Mouse (Mus musculus) heart, embryonic 11.5 days (tissue): ENCODE data around the gene Gm43064. TPM values are rescaled to one million over a fixed set of nuclear protein-coding genes. Genes with fewer than 3 reads are reported as not detected.
"Not testable (repeated sequence)": the region's sequence is repeated elsewhere in the genome, so short reads cannot be mapped to it uniquely, and the experiment has no call there.

Source experiments
- ATAC-seq: fragments of 200-750 bp; cut with Nextera tagmentation; replicated peaks from 2 replicates; pipeline ENCODE4 v1.8.0; 2017; ENCODE audit warnings: moderate library complexity; ENCODE audit not compliant: insufficient number of reproducible peaks, low FRiP score, low TSS enrichment
- H3K27ac ChIP-seq: fragments of 300-500 bp; sonication (generic); 2 replicates; pipeline ENCODE4 v1.5.1; 2014; ENCODE audit warnings: mild to moderate bottlenecking, low read depth, low read length
- H3K27me3 ChIP-seq: fragments of 300-500 bp; sonication (generic); 2 replicates; pipeline ENCODE4 v1.6.1; 2014; ENCODE audit warnings: mild to moderate bottlenecking, low read length, mixed read lengths; ENCODE audit not compliant: control insufficient read depth, insufficient read depth
- H3K36me3 ChIP-seq: fragments of 300-500 bp; sonication (generic); 2 replicates; pipeline ENCODE4 v1.6.1; 2014; ENCODE audit warnings: mild to moderate bottlenecking, low read length, moderate library complexity, mixed read lengths; ENCODE audit not compliant: control insufficient read depth, insufficient read depth
- H3K4me1 ChIP-seq: fragments of 300-500 bp; sonication (generic); 2 replicates; pipeline ENCODE4 v1.6.1; 2014; ENCODE audit warnings: low read length; ENCODE audit not compliant: control insufficient read depth, insufficient read depth
- H3K4me2 ChIP-seq: fragments of 300-500 bp; sonication (generic); 2 replicates; pipeline ENCODE4 v1.6.1; 2014; ENCODE audit warnings: mild to moderate bottlenecking, moderate library complexity
- H3K4me3 ChIP-seq: fragments of 300-500 bp; sonication (generic); 2 replicates; pipeline ENCODE4 v1.5.1; 2014; ENCODE audit warnings: low read depth, low read length
- H3K9ac ChIP-seq: fragments of 300-500 bp; sonication (generic); 2 replicates; pipeline ENCODE4 v1.6.1; 2014; ENCODE audit warnings: mild to moderate bottlenecking, low read depth, low read length, moderate library complexity
- H3K9me3 ChIP-seq: fragments of 300-500 bp; sonication (generic); replicated peaks from 2 replicates; pipeline ENCODE4 v1.6.1; 2016; ENCODE audit warnings: low read length; ENCODE audit not compliant: control insufficient read depth
- WGBS: fragments of 180-500 bp; shearing (Covaris S2); extraction: QIAGEN DNeasy Blood & Tissue Kit; methylation state at CpG from one replicate; pipeline ENCODE4 v1.1.7; 2014; ENCODE audit not compliant: insufficient replicate concordance; 5-methylcytosine and 5-hydroxymethylcytosine counted together
- polyA plus RNA-seq: library from polyadenylated mRNA; unstranded; fragments of >200 nt; fragmentation: Nextera tagmentation; extraction: Ambion mirVana; gene quantifications from 2 replicates; pipeline ENCODE4 v1.2.1, GENCODE M21; 2014

Gene Gm43064
- polyA plus RNA-seq, 1 experiment from 2014 or later, result 0.19 TPM

DNA sequence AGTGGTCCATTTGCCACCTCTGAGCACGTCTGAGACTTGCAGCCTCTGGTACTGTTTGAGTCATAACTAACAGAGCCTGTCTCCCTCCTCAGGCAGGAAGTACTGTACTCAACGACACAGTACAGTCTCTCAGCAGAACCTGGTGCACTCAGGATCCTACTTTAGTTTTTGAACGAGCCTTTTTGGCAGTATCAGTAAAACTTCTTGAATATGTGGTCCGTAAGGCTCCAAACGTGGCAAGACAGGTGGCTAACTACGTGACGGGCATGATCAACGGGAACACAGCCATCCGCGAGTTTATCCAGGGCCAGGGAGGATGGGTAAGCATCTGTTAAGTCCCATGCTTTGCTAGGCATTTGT lies 26.6 kb downstream of the Gm43064 start:
- no peaks in the 10 kb centered on the region for H3K36me3 ChIP-seq
- H3K27me3 ChIP-seq, result no peaks in the 10 kb centered on the region
- H3K9ac ChIP-seq, result no peak overlapping the region
- ATAC-seq, result no peak
- H3K4me1 ChIP-seq, result peaks cover 4% of the 10 kb centered on the region; the same call in 1 of the 2 replicates
- H3K9me3 ChIP-seq, result no peaks in the 10 kb centered on the region
- no peak overlapping the region for H3K4me2 ChIP-seq
- no peak overlapping the region for H3K4me3 ChIP-seq
- no peak overlapping the region for H3K27ac ChIP-seq
- 78% methylated on average over 10 of the region's 10 CpGs for WGBS

DNA sequence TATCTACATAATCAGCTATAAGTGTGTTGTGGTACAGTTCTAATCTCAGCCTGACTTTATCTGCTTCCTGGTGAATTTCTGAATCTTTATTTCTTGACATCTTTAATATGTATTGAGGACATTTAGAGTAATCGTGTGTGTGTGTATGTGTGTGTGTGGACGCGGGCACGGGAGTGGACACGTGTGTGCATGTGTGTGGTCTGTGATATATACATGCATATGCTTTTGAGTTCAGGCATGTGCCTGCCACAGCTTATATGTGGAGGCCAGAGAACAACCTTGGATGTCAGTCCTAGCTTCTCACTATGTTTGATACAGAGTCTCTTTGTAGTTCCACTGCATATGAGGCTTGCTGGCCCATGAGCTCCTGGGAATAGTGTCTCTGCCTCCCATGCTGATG lies 27.1 kb downstream of the Gm43064 start:
- WGBS, result 96% methylated on average over 5 of the region's 5 CpGs
- H3K4me2 ChIP-seq, result no peak overlapping the region
- no peak overlapping the region for H3K27ac ChIP-seq
- no peak overlapping the region for H3K9ac ChIP-seq
- H3K36me3 ChIP-seq, result no peaks in the 10 kb centered on the region
- no peaks in the 10 kb centered on the region for H3K9me3 ChIP-seq
- H3K27me3 ChIP-seq, result no peaks in the 10 kb centered on the region
- no peak for ATAC-seq
- peaks cover 4% of the 10 kb centered on the region; the same call in 1 of the 2 replicates for H3K4me1 ChIP-seq
- no peak overlapping the region for H3K4me3 ChIP-seq

DNA sequence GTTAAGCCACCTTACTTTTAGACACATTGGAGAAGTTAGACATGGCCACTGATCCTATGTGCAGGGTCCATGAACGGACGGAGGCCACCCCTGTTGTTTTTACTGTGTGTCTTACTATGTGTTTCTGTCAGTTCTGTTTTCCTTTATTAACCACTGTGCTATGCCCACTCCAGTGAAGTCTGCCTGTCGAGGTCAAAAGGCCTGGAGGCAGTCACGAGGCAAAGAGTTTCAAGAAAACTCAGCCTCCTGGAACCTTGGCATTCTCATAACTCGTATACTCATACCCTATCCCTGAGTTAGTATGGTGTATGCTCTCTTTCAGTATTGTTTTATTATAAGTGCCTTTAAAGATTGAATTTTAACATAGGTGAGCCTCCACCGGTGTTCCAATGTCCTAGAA lies 30.3 kb downstream of the Gm43064 start:
- Histone ChIP-seq H3K4me3 (no peak overlapping the region), H3K4me1 (no peaks in the 10 kb centered on the region), H3K9ac (no peak overlapping the region), H3K9me3 (no peaks in the 10 kb centered on the region), H3K36me3 (no peaks in the 10 kb centered on the region), H3K4me2 (no peak overlapping the region), H3K27ac (no peak overlapping the region), H3K27me3 (no peaks in the 10 kb centered on the region)
- WGBS, result 89% methylated on average over 6 of the region's 6 CpGs
- no peak for ATAC-seq

DNA sequence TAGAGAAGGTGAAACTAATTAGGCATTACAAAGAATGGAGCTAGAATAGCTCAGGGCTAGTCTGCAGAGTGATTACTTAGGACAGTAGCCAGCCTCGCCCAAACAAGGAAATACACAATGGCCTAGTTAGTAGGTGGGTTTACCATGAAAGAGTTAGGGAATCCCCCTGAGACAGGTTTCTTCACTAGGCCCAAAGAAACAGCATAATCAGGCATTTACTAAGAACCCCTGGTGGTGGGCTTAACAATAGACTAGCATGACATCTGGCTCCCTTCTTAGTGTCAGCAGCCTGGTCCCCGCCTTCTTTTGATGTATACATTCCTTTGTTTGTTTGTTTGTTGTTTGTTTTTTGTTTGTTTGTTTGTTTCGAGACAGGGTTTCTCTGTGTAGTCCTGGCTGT lies 30.8 kb downstream of the Gm43064 start:
- WGBS, result 86% methylated on average over 3 of the region's 3 CpGs
- not testable (repeated sequence) for H3K4me2 ChIP-seq, H3K9me3 ChIP-seq

DNA sequence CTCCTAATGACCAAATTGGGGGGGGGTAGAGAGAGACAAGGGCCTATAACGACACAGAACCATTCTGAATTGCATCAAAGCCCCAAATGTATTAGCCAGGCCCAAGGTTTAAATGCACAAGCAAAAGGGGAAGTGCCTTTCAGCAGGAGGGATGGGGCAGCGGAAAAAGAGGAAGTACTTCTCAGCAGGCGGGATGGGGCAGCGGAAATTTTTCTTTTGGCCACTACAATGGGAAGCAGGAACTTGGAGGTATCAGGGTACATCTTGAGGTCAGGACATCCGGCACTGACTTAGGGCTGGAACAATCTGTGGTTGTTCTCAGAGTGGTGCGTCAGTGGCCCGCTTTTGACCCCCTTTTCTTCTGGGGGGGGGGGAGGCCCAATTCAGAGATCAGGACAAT lies 31.6 kb downstream of the Gm43064 start:
- WGBS, result 78% methylated on average over 7 of the region's 7 CpGs
- H3K27ac ChIP-seq, H3K36me3 ChIP-seq, ATAC-seq, H3K9ac ChIP-seq, H3K4me1 ChIP-seq, H3K27me3 ChIP-seq, H3K9me3 ChIP-seq, H3K4me3 ChIP-seq, H3K4me2 ChIP-seq: not testable (repeated sequence)

More for the DNA sequence above, 30.8 kb downstream of the Gm43064 start:
- not testable (repeated sequence) for H3K27ac ChIP-seq, H3K27me3 ChIP-seq, H3K9ac ChIP-seq, ATAC-seq, H3K36me3 ChIP-seq, H3K4me3 ChIP-seq, H3K4me1 ChIP-seq

DNA sequence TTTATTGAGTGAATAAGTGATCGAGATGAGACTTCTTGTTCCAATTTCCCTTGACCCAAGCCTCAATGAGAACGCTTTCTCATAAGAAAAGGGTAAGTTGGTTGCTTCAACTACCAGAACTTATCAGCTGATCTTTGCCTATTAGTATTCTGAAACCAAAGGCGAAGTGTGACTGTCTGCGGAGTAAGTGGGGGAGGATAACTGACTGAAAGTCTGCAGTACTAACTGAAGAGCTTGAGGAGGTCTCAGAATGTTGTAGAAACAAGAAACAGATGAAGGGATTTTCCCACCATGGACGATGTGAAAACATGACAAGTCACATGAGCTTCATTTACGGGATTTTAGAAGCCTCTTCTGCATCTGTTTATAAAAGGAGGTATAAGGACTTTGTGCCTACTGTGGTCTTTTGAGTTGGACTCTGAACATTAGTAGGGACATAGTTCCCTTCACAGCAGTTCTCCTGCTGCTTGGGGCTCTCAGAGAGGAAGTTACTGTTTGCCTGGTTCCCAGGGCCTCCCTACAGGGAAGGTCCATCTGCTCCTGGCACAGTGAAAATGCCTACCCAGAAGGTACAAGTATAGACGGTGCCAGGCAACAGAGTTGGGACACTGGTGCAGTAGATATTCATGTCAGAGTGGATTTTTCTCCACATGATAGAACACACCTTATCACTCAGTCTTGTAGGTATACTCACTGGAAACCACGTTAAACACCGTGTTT lies 41.4 kb downstream of the Gm43064 start:
- H3K27ac ChIP-seq, result no peak overlapping the region
- no peaks in the 10 kb centered on the region for H3K4me1 ChIP-seq
- no peaks in the 10 kb centered on the region for H3K27me3 ChIP-seq
- no peaks in the 10 kb centered on the region for H3K9me3 ChIP-seq
- no peak overlapping the region for H3K4me3 ChIP-seq
- no peaks in the 10 kb centered on the region for H3K36me3 ChIP-seq
- no peak for ATAC-seq
- no peak overlapping the region for H3K9ac ChIP-seq
- no peak overlapping the region for H3K4me2 ChIP-seq
- WGBS, result 71% methylated on average over 9 of the region's 9 CpGs

DNA sequence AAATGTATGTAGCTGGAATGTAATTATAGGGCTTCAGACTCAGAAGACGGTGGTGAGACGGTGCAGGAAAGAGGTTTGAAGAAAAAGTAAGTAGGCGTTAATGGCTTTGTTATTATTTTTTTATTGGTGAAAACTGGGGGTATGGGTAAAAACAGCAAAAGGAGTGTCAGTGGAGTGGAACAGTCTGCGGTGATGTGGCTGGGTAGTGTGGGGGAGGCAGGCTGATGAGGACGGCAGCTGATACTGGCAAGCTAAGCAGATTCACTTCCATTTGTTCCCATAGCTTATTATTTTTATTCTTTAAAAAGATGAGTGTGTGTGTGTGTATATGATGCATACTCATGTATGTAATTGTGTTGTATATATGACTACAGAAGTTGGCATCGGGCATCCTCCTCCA lies 42.1 kb downstream of the Gm43064 start:
- H3K27me3 ChIP-seq, result no peaks in the 10 kb centered on the region
- WGBS, result 89% methylated on average over 6 of the region's 6 CpGs
- no peak overlapping the region for H3K4me3 ChIP-seq
- H3K4me2 ChIP-seq, result no peak overlapping the region
- ATAC-seq, result no peak
- no peak overlapping the region for H3K9ac ChIP-seq
- no peaks in the 10 kb centered on the region for H3K9me3 ChIP-seq
- no peaks in the 10 kb centered on the region for H3K4me1 ChIP-seq
- no peaks in the 10 kb centered on the region for H3K36me3 ChIP-seq
- no peak overlapping the region for H3K27ac ChIP-seq

DNA sequence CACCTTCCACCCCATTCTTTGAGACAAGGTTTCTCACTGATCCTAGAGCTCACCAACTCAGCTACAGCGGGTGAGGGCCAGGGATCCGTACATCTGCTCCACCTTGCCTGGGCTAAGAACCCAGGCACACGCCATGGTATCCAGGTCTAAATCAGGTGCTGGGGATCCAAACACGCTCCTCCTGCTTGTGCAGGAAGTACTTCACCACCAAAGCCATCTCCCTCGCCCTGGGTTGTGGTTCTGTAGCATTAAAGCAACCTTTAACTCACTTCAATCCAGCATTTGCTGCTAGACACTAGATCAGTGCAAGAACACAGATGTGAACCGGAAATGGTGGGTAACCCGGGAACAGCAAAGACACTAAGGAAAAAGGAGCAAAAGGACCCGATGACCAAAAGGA lies 42.5 kb downstream of the Gm43064 start:
- no peak overlapping the region for H3K4me2 ChIP-seq
- no peaks in the 10 kb centered on the region for H3K9me3 ChIP-seq
- no peaks in the 10 kb centered on the region for H3K4me1 ChIP-seq
- no peak for ATAC-seq
- no peaks in the 10 kb centered on the region for H3K36me3 ChIP-seq
- no peak overlapping the region for H3K9ac ChIP-seq
- WGBS, result 79% methylated on average over 8 of the region's 8 CpGs
- H3K27me3 ChIP-seq, result no peaks in the 10 kb centered on the region
- no peak overlapping the region for H3K4me3 ChIP-seq
- H3K27ac ChIP-seq, result no peak overlapping the region

DNA sequence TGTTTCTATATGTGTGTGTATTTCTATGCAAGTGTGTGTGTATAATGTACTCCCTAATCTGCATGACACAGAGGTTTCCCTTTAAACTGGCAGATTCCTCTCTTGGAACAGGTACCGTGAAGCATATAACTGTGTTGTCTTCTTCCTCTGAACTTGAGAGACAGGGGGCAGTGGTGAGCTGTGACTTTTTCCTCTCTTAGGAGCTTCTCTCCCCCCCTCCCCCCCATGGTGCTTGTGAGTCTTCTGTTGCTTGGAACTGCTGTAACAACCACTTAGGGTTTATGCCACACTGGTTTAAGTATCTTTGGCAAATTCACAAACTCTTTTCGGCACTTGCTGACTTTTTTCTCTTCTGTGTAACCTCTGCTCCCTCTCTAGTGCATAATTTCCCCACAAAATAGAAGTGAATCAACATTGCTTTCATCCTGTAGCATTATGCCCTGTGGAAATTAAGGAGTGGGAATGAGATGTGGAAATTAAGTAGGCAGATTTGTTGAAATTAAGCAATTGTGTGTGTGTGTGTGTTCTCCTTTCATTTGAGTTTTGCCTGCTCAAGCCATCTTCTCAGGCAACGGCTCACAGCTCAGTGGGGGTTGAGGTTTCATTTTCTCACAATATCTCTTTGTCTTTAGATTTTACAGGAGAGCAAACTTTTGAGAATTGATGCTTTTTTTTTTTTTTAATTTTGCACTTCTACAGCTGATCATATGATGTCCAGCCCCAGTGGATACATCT lies 43.4 kb downstream of the Gm43064 start:
- Histone ChIP-seq H3K9me3 (no peaks in the 10 kb centered on the region), H3K36me3 (no peaks in the 10 kb centered on the region), H3K4me1 (no peaks in the 10 kb centered on the region), H3K4me2 (no peak overlapping the region), H3K27ac (no peak overlapping the region), H3K27me3 (no peaks in the 10 kb centered on the region), H3K4me3 (no peak overlapping the region), H3K9ac (no peak overlapping the region)
- WGBS, result 71% methylated on average over 3 of the region's 3 CpGs
- no peak for ATAC-seq
